Mouse (Mus musculus): ENCODE data around the gene Olfr355.

The Olfr355 gene

GRCm38 (mm10) chr2:36928797-36929196 lies at the start of gene Olfr355:
Olfr355 (minus strand) TSS chr2:36928897.
- no peak for DNase-seq (ENCODE audit: low read depth, low spot score)

- no peak for DNase-seq (ENCODE audit: low read depth, low spot score)
Observed at GRCm38 (mm10) chr2:36936821-36937220, 8.1 kb upstream of the Olfr355 start, which contains the start of gene Olfr356. Olfr356 (plus strand) TSS chr2:36937121.

GRCm38 (mm10) chr2:36905380-36905779 lies 23.3 kb downstream of the Olfr355 start, which contains the start of gene Olfr354:
Olfr354 (plus strand) TSS chr2:36905680.
- DNase-seq (ENCODE audit: low read depth, low spot score), result no peak

GRCm38 (mm10) chr2:36897114-36897513 lies 31.6 kb downstream of the Olfr355 start:
- DNase-seq (ENCODE audit: low read depth, low spot score), result no peak

- DNase-seq (ENCODE audit: low read depth, low spot score), result no peak
Observed at GRCm38 (mm10) chr2:36892836-36893235, 35.9 kb downstream of the Olfr355 start, which contains the start of gene Olfr353. Olfr353 (minus strand) TSS chr2:36892936.

Data from retina, adult 2 months (tissue).